Mouse (Mus musculus): ENCODE results near the gene Bmp2k. TPM values are rescaled to one million over a fixed set of nuclear protein-coding genes. Genes with fewer than 3 reads are reported as not detected.

The Bmp2k gene
- polyA plus RNA-seq, 1 experiment, result 6.6 TPM

DNA sequence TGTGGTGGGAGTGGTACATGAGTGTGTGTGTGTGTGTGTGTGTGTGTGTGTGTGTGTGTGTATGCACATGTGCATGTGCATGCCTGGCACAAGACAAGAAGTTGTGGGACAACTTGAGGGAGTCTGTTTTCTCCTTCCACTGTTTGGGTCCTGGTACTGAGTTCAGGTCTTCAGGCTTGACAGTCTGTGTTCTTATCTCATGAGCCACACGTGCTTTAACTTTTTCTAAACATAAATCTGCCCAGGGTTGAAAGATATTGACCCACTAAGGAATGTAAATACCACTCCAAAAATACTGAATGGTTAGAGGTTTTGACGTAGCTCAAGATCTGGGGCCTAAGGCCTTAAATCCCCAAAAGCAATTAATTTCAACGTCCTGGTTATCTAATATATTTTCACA lies 23.8 kb upstream of the Bmp2k start:
- no peaks in the 10 kb centered on the region for H3K36me3 ChIP-seq (ENCODE audit: control insufficient read depth, insufficient read depth, low read length)
- no peak overlapping the region for H3K27ac ChIP-seq (ENCODE audit: control insufficient read depth, insufficient read depth, low read depth, low read length)
- H3K27me3 ChIP-seq (ENCODE audit: control insufficient read depth, insufficient read depth, low read length), result no peaks in the 10 kb centered on the region
- H3K4me1 ChIP-seq (ENCODE audit: control insufficient read depth, insufficient read depth, low read length), result no peaks in the 10 kb centered on the region
- TF ChIP-seq CTCF (IDR thresholded peaks at IDR 0.05; ENCODE audit: control insufficient read depth, insufficient read depth, insufficient replicate concordance, low read depth, low read length), result no peak
- TF ChIP-seq POLR2A (IDR thresholded peaks at IDR 0.05; ENCODE audit: control insufficient read depth, low read depth, low read length), result no peak
- H3K4me3 ChIP-seq (ENCODE audit: control insufficient read depth, low read depth, low read length), result no peak overlapping the region

GRCm38 (mm10) chr5:96974661-96975060 lies 22.8 kb upstream of the Bmp2k start:
- Histone ChIP-seq H3K36me3 (ENCODE audit: control insufficient read depth, insufficient read depth, low read length) (no peaks in the 10 kb centered on the region), H3K4me3 (ENCODE audit: control insufficient read depth, low read depth, low read length) (no peak overlapping the region), H3K27me3 (ENCODE audit: control insufficient read depth, insufficient read depth, low read length) (no peaks in the 10 kb centered on the region), H3K4me1 (ENCODE audit: control insufficient read depth, insufficient read depth, low read length) (no peaks in the 10 kb centered on the region), H3K27ac (ENCODE audit: control insufficient read depth, insufficient read depth, low read depth, low read length) (no peak overlapping the region)
- TF ChIP-seq POLR2A (IDR thresholded peaks at IDR 0.05; ENCODE audit: control insufficient read depth, low read depth, low read length) (no peak), CTCF (IDR thresholded peaks at IDR 0.05; ENCODE audit: control insufficient read depth, insufficient read depth, insufficient replicate concordance, low read depth, low read length) (no peak)

- no peaks in the 10 kb centered on the region for H3K27me3 ChIP-seq (ENCODE audit: control insufficient read depth, insufficient read depth, low read length)
- TF ChIP-seq CTCF (IDR thresholded peaks at IDR 0.05; ENCODE audit: control insufficient read depth, insufficient read depth, insufficient replicate concordance, low read depth, low read length), result no peak
- no peak for TF ChIP-seq POLR2A (IDR thresholded peaks at IDR 0.05; ENCODE audit: control insufficient read depth, low read depth, low read length)
Measured at GRCm38 (mm10) chr5:96975112-96975511, 22.4 kb upstream of the Bmp2k start.

DNA sequence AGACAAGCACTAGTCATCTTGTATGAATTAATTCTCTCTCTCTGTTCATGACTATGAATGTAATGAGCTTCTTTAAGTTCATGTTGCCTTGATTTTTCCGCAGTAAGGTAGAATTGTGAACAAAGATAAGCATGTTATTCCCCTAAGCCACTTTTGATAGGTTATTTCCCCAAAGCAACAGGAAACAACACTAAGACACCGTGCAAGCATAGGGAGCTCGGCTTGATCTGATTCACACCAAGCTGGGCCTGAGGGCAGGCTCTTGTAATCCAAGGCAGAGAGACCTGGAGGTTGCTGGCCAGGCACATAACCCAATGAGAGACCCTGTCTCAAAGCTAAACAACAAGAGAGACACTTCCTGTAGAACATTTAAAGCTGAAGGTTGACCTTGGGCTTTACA lies 21.3 kb upstream of the Bmp2k start:
- Histone ChIP-seq H3K27me3 (ENCODE audit: control insufficient read depth, insufficient read depth, low read length) (no peaks in the 10 kb centered on the region), H3K4me3 (ENCODE audit: control insufficient read depth, low read depth, low read length) (no peak overlapping the region), H3K4me1 (ENCODE audit: control insufficient read depth, insufficient read depth, low read length) (no peaks in the 10 kb centered on the region), H3K27ac (ENCODE audit: control insufficient read depth, insufficient read depth, low read depth, low read length) (no peak overlapping the region), H3K36me3 (ENCODE audit: control insufficient read depth, insufficient read depth, low read length) (no peaks in the 10 kb centered on the region)
- TF ChIP-seq POLR2A (IDR thresholded peaks at IDR 0.05; ENCODE audit: control insufficient read depth, low read depth, low read length), result no peak
- TF ChIP-seq CTCF (IDR thresholded peaks at IDR 0.05; ENCODE audit: control insufficient read depth, insufficient read depth, insufficient replicate concordance, low read depth, low read length), result no peak

More at GRCm38 (mm10) chr5:96975112-96975511, 22.4 kb upstream of the Bmp2k start:
- H3K27ac ChIP-seq (ENCODE audit: control insufficient read depth, insufficient read depth, low read depth, low read length), result no peak overlapping the region
- H3K36me3 ChIP-seq (ENCODE audit: control insufficient read depth, insufficient read depth, low read length), result no peaks in the 10 kb centered on the region
- H3K4me1 ChIP-seq (ENCODE audit: control insufficient read depth, insufficient read depth, low read length), result no peaks in the 10 kb centered on the region
- H3K4me3 ChIP-seq (ENCODE audit: control insufficient read depth, low read depth, low read length), result no peak overlapping the region

DNA sequence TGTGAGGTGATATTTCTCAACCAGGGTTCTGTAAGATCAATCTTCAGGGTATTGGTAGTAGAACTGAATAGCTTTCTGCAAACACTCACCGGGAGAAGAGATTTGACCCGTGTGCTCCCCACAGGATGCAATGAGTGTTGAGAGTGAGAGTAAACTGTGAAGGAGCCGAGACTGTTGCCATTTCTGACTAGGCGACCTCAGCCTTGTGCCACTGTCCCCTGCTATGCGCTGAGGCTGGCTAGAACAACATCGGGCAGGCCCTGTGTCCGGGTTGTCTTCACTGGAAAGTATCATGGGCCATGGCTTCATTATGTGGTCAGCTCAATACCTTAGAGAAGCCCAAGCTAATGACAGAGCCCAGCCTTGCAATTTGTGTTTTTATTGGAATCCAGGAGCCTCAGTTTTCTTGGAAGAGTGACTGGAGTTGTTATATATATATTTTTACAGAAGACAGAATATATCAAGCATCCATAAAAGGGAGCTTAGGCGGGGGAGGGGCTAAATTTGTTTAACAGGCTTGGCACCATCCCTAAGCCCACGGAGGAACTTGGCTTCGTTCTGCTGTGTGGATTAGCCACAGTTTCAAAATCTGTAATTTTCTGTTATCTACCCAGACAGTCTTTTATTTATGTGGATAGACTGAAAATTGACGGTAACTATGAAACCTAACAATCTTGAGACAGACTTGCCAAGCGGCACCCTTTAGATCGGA lies 18.0 kb upstream of the Bmp2k start:
- Histone ChIP-seq H3K27me3 (ENCODE audit: control insufficient read depth, insufficient read depth, low read length) (no peaks in the 10 kb centered on the region), H3K36me3 (ENCODE audit: control insufficient read depth, insufficient read depth, low read length) (no peaks in the 10 kb centered on the region), H3K27ac (ENCODE audit: control insufficient read depth, insufficient read depth, low read depth, low read length) (no peak overlapping the region), H3K4me3 (ENCODE audit: control insufficient read depth, low read depth, low read length) (no peak overlapping the region), H3K4me1 (ENCODE audit: control insufficient read depth, insufficient read depth, low read length) (peaks cover 7% of the 10 kb centered on the region)
- no peak for TF ChIP-seq POLR2A (IDR thresholded peaks at IDR 0.05; ENCODE audit: control insufficient read depth, low read depth, low read length)
- no peak for TF ChIP-seq CTCF (IDR thresholded peaks at IDR 0.05; ENCODE audit: control insufficient read depth, insufficient read depth, insufficient replicate concordance, low read depth, low read length)

DNA sequence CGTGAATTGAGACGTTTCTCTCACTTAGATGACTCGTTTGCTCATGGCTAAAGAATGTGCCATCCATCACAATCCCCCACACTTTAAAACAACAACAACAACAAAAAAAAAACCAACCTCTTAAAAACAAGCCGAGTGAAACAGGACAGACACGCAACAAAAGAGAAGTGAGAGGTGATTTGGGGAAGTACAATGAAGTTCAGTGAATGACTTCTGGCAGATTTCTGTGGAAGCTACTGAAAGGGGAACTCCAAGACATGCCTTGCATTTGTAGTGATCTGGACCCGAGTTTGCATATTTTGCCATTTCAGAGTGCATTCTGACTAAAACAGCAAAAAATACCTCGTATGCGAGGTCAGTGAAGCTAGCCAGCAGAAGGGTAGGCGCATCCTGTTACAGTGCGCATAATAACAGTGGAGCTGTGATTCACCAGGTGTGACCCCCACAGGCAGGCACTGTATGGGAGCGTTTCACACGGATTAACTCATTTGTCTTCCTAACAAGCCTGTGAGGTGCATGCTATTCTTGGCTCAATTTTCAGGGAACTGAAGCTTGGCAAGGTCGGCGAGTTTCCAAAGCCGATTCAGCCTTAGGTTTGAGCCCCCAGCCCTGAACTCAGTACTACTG lies 17.4 kb upstream of the Bmp2k start:
- peaks cover 7% of the 10 kb centered on the region for H3K4me1 ChIP-seq (ENCODE audit: control insufficient read depth, insufficient read depth, low read length)
- no peaks in the 10 kb centered on the region for H3K36me3 ChIP-seq (ENCODE audit: control insufficient read depth, insufficient read depth, low read length)
- no peak overlapping the region for H3K27ac ChIP-seq (ENCODE audit: control insufficient read depth, insufficient read depth, low read depth, low read length)
- H3K4me3 ChIP-seq (ENCODE audit: control insufficient read depth, low read depth, low read length), result no peak overlapping the region
- TF ChIP-seq POLR2A (IDR thresholded peaks at IDR 0.05; ENCODE audit: control insufficient read depth, low read depth, low read length), result no peak
- no peak for TF ChIP-seq CTCF (IDR thresholded peaks at IDR 0.05; ENCODE audit: control insufficient read depth, insufficient read depth, insufficient replicate concordance, low read depth, low read length)
- no peaks in the 10 kb centered on the region for H3K27me3 ChIP-seq (ENCODE audit: control insufficient read depth, insufficient read depth, low read length)

- no peak overlapping the region for H3K27ac ChIP-seq (ENCODE audit: control insufficient read depth, insufficient read depth, low read depth, low read length)
- no peaks in the 10 kb centered on the region for H3K27me3 ChIP-seq (ENCODE audit: control insufficient read depth, insufficient read depth, low read length)
- H3K4me3 ChIP-seq (ENCODE audit: control insufficient read depth, low read depth, low read length), result no peak overlapping the region
- H3K36me3 ChIP-seq (ENCODE audit: control insufficient read depth, insufficient read depth, low read length), result no peaks in the 10 kb centered on the region
- TF ChIP-seq CTCF (IDR thresholded peaks at IDR 0.05; ENCODE audit: control insufficient read depth, insufficient read depth, insufficient replicate concordance, low read depth, low read length) (no peak), POLR2A (IDR thresholded peaks at IDR 0.05; ENCODE audit: control insufficient read depth, low read depth, low read length) (no peak)
- H3K4me1 ChIP-seq (ENCODE audit: control insufficient read depth, insufficient read depth, low read length), result peaks cover 7% of the 10 kb centered on the region
Measured at GRCm38 (mm10) chr5:96981987-96982386, 15.5 kb upstream of the Bmp2k start.
